Mouse (Mus musculus): Measurements from ENCODE around the gene Spata2.

The Spata2 gene

GRCm38 (mm10) chr2:167483081-167483826 is 9.4 kb downstream of the Spata2 start:
- DNase-seq (ENCODE audit: low read depth, low spot score), result no peak

- DNase-seq (ENCODE audit: low read depth, low spot score), result no peak
Measured at GRCm38 (mm10) chr2:167482681-167483080, 10.0 kb downstream of the Spata2 start.

GRCm38 (mm10) chr2:167479501-167479900 is 13.2 kb downstream of the Spata2 start:
- DNase-seq (ENCODE audit: low read depth, low spot score), result no peak

- DNase-seq (ENCODE audit: low read depth, low spot score), result peak; percentile 34
Measured at GRCm38 (mm10) chr2:167478128-167478527, 14.6 kb downstream of the Spata2 start.

GRCm38 (mm10) chr2:167476762-167477161 is 15.9 kb downstream of the Spata2 start:
- DNase-seq (ENCODE audit: low read depth, low spot score), result no peak

- no peak for DNase-seq (ENCODE audit: low read depth, low spot score)
Measured at GRCm38 (mm10) chr2:167476200-167476688, 16.4 kb downstream of the Spata2 start.

GRCm38 (mm10) chr2:167475596-167475995 is 17.1 kb downstream of the Spata2 start:
- DNase-seq (ENCODE audit: low read depth, low spot score), result no peak

GRCm38 (mm10) chr2:167474218-167474617 is 18.5 kb downstream of the Spata2 start:
- no peak for DNase-seq (ENCODE audit: low read depth, low spot score)

GRCm38 (mm10) chr2:167471585-167471984 is 21.1 kb downstream of the Spata2 start:
- DNase-seq (ENCODE audit: low read depth, low spot score), result no peak

- no peak for DNase-seq (ENCODE audit: low read depth, low spot score)
Measured at GRCm38 (mm10) chr2:167470611-167471010, 22.1 kb downstream of the Spata2 start.

GRCm38 (mm10) chr2:167468444-167468843 is 24.2 kb downstream of the Spata2 start:
- peak; percentile 65 for DNase-seq (ENCODE audit: low read depth, low spot score)

GRCm38 (mm10) chr2:167467214-167467613 is 25.5 kb downstream of the Spata2 start:
- DNase-seq (ENCODE audit: low read depth, low spot score), result no peak

GRCm38 (mm10) chr2:167465951-167466350 is 26.7 kb downstream of the Spata2 start:
- DNase-seq (ENCODE audit: low read depth, low spot score), result no peak

- no peak for DNase-seq (ENCODE audit: low read depth, low spot score)
Measured at GRCm38 (mm10) chr2:167463802-167464201, 28.9 kb downstream of the Spata2 start.

GRCm38 (mm10) chr2:167462954-167463353 is 29.7 kb downstream of the Spata2 start:
- peak; percentile 36 for DNase-seq (ENCODE audit: low read depth, low spot score)

GRCm38 (mm10) chr2:167459071-167459865 is 33.4 kb downstream of the Spata2 start:
- DNase-seq (ENCODE audit: low read depth, low spot score), result no peak

- no peak for DNase-seq (ENCODE audit: low read depth, low spot score)
Measured at GRCm38 (mm10) chr2:167458548-167458947, 34.1 kb downstream of the Spata2 start.

- no peak for DNase-seq (ENCODE audit: low read depth, low spot score)
Measured at GRCm38 (mm10) chr2:167457213-167457612, 35.5 kb downstream of the Spata2 start.

GRCm38 (mm10) chr2:167456361-167457020 is 36.2 kb downstream of the Spata2 start:
- no peak for DNase-seq (ENCODE audit: low read depth, low spot score)

GRCm38 (mm10) chr2:167453814-167454213 is 38.9 kb downstream of the Spata2 start:
- no peak for DNase-seq (ENCODE audit: low read depth, low spot score)

- no peak for DNase-seq (ENCODE audit: low read depth, low spot score)
Measured at GRCm38 (mm10) chr2:167450647-167451046, 42.0 kb downstream of the Spata2 start.

All from ES-CJ7 (cell line).